Mouse (Mus musculus) kidney, adult 2 months (tissue): ENCODE data around the gene Camkv.

Experiments
- CTCF ChIP-seq: fragments of 200-500 bp; conservative IDR thresholded peaks from 2 replicates; pipeline ENCODE4 v1.5.1; 2011; ENCODE audit warnings: low read depth, mild to moderate bottlenecking, control low read depth, low read length, moderate library complexity, mixed read lengths; ENCODE audit not compliant: insufficient read depth, insufficient read length
- POLR2A ChIP-seq: fragments of 200-500 bp; IDR thresholded peaks from one replicate; pipeline ENCODE4 v1.6.1; 2011; ENCODE audit warnings: low read depth, low read length, control low read depth

GRCm38 (mm10) chr9:107936831-107937230, 1.4 kb downstream of the Camkv start:
- no peak for TF ChIP-seq POLR2A
- no peak for TF ChIP-seq CTCF
